Mouse (Mus musculus) heart, postnatal 4 days (tissue): Measurements from ENCODE around the gene 1700093K21Rik. TPM values are rescaled to one million over a fixed set of nuclear protein-coding genes. Genes with fewer than 3 reads are reported as not detected.
"Not testable (repeated sequence)": the region's sequence is repeated elsewhere in the genome, so short reads cannot be mapped to it uniquely, and the experiment has no call there.

ENCODE experiments used
- DNase-seq: peaks from one replicate; pipeline ENCODE4 v3.0.0; 2021
- microRNA-seq, 2 experiments: library from miRNA; unstranded; fragments of <30 nt; microRNA quantifications; one replicate each; pipeline ENCODE4 v1.2.0; 2021 to 2022
- total RNA-seq, 2 experiments: library from RNA; stranded (reverse); gene quantifications; 2 replicates each; pipeline ENCODE4 v1.2.3; 2021

Gene 1700093K21Rik
- not detected for total RNA-seq

GRCm38 (mm10) chr11:23520473-23521205 is at the start of gene 1700093K21Rik:
Gene 1700093K21Rik (minus strand): TSS chr11:23521155.
- DNase-seq: no peak

GRCm38 (mm10) chr11:23570130-23570529 is 49.2 kb upstream of the 1700093K21Rik start:
- no peak for DNase-seq

GRCm38 (mm10) chr11:23565761-23566160 is 44.8 kb upstream of the 1700093K21Rik start:
- DNase-seq: peak; percentile 82

- DNase-seq: no peak
These were observed 36.2 kb upstream of the 1700093K21Rik start for GRCm38 (mm10) chr11:23557039-23557630.

- DNase-seq: no peak
These were observed 16.5 kb upstream of the 1700093K21Rik start for GRCm38 (mm10) chr11:23537446-23537845.

GRCm38 (mm10) chr11:23518981-23519380 is 2.0 kb downstream of the 1700093K21Rik start:
- DNase-seq: no peak

GRCm38 (mm10) chr11:23515315-23515714 is 5.6 kb downstream of the 1700093K21Rik start:
- DNase-seq: no peak

GRCm38 (mm10) chr11:23514785-23515184 is 6.2 kb downstream of the 1700093K21Rik start:
- DNase-seq: not testable (repeated sequence)

GRCm38 (mm10) chr11:23504801-23505200 is 16.2 kb downstream of the 1700093K21Rik start:
- DNase-seq: not testable (repeated sequence)

- DNase-seq: no peak
These were observed 22.3 kb downstream of the 1700093K21Rik start for GRCm38 (mm10) chr11:23498609-23499008.

GRCm38 (mm10) chr11:23497718-23498509 is 23.0 kb downstream of the 1700093K21Rik start, which contains the start of gene Ahsa2:
Gene Ahsa2 (minus strand): TSS chr11:23498030.
- DNase-seq: peak; percentile 99

- DNase-seq: peak; percentile 75
These were observed 23.6 kb downstream of the 1700093K21Rik start for GRCm38 (mm10) chr11:23497335-23497717.

- DNase-seq: no peak
These were observed 24.3 kb downstream of the 1700093K21Rik start for GRCm38 (mm10) chr11:23496661-23497060.

GRCm38 (mm10) chr11:23495231-23495630 is 25.7 kb downstream of the 1700093K21Rik start:
- DNase-seq: no peak

- DNase-seq: no peak
These were observed 28.7 kb downstream of the 1700093K21Rik start for GRCm38 (mm10) chr11:23492048-23492790.

GRCm38 (mm10) chr11:23489955-23490354 is 31.0 kb downstream of the 1700093K21Rik start:
- DNase-seq: no peak

Small RNA genes lying within 50 kb of the gene (microRNA-seq; reads per million reads assigned to microRNA genes)
- gene Gm47279: 0.20 to 0.35 reads per million in 2 experiments

Other genes with a start within 250 kb of the 1700093K21Rik start
- gene Usp34, start 214.3 kb downstream of the 1700093K21Rik start, total RNA-seq: 10 to 100 TPM; 51.9 to 55.2 TPM
- 10 to 100 TPM; 39.5 to 39.9 TPM for gene Ahsa2, start 23.1 kb downstream of the 1700093K21Rik start, total RNA-seq
- 10 to 100 TPM; 13.9 to 16.0 TPM for gene 0610010F05Rik, start 112.5 kb upstream of the 1700093K21Rik start, total RNA-seq
- 10 to 100 TPM; 12.3 to 19.1 TPM for gene Pus10, start 144.5 kb upstream of the 1700093K21Rik start, total RNA-seq
- gene Pex13, start 144.8 kb upstream of the 1700093K21Rik start, total RNA-seq: 10 to 100 TPM; 26.0 to 30.3 TPM
- gene Rel, start 249.8 kb upstream of the 1700093K21Rik start, total RNA-seq: 10 to 100 TPM in 1 of 2 experiments, 1 to 10 TPM in 1; 9.9 to 10.6 TPM